Mouse (Mus musculus) layer of hippocampus, postnatal 14 days (tissue): ENCODE measurements at regions not wholly inside any gene's neighbourhood (a gene's known extent, or its start where the extent isn't known, plus 50 kb on each side); places are given as distances from the start of the nearest gene placed in this dataset.
A peak's percentile ranks its signal among the peaks of the same experiment; 100 is the strongest.

Experiments
- DNase-seq, 2 experiments: peaks; one replicate each; pipeline ENCODE4 v3.0.0; 2021 to 2022; ENCODE audit warnings: low spot score in 2 of 2, mixed read lengths in 1 of 2

GRCm38 (mm10) chr19:21913005-21913670 is 135.0 kb downstream of the Cemip2 start:
- no peak for DNase-seq

GRCm38 (mm10) chr19:21913748-21914611 is 135.8 kb downstream of the Cemip2 start:
- DNase-seq, result no peak

GRCm38 (mm10) chr19:21914658-21915057 is 136.5 kb downstream of the Cemip2 start:
- no peak for DNase-seq

GRCm38 (mm10) chr19:21918113-21918512 is 140.0 kb downstream of the Cemip2 start:
- DNase-seq, result peak in 1 of 2 experiments; percentile 14

- DNase-seq, result no peak
These were observed 140.9 kb downstream of the Cemip2 start for GRCm38 (mm10) chr19:21919074-21919473.

GRCm38 (mm10) chr19:21940114-21940513 is 162.0 kb downstream of the Cemip2 start:
- no peak for DNase-seq

GRCm38 (mm10) chr19:21941720-21942119 is 163.6 kb downstream of the Cemip2 start:
- DNase-seq, result no peak

GRCm38 (mm10) chr19:21942286-21942685 is 164.1 kb downstream of the Cemip2 start:
- DNase-seq, result no peak

GRCm38 (mm10) chr19:21943407-21943806 is 165.3 kb downstream of the Cemip2 start:
- DNase-seq, result no peak

GRCm38 (mm10) chr19:21946262-21946922 is 168.2 kb downstream of the Cemip2 start:
- no peak for DNase-seq

- no peak for DNase-seq
These were observed 169.9 kb downstream of the Cemip2 start for GRCm38 (mm10) chr19:21948030-21948429.

- DNase-seq, result no peak
These were observed 176.2 kb upstream of the Trpm3 start for GRCm38 (mm10) chr19:21962635-21963034.

GRCm38 (mm10) chr19:21989857-21990256 is 149.0 kb upstream of the Trpm3 start:
- DNase-seq, result no peak

GRCm38 (mm10) chr19:21990970-21991369 is 147.9 kb upstream of the Trpm3 start:
- no peak for DNase-seq

GRCm38 (mm10) chr19:21991413-21991812 is 147.4 kb upstream of the Trpm3 start:
- no peak for DNase-seq

- no peak for DNase-seq
These were observed 139.2 kb upstream of the Trpm3 start for GRCm38 (mm10) chr19:21999621-22000020.

GRCm38 (mm10) chr19:22008053-22008935 is 130.6 kb upstream of the Trpm3 start:
- DNase-seq, result peak in 1 of 2 experiments; percentile 49

- no peak for DNase-seq
These were observed 128.6 kb upstream of the Trpm3 start for GRCm38 (mm10) chr19:22010239-22010638.

GRCm38 (mm10) chr19:22015854-22016610 is 122.8 kb upstream of the Trpm3 start:
- DNase-seq, result peak in 1 of 2 experiments; percentile 9

- DNase-seq, result peak in 1 of 2 experiments; percentile 11
These were observed 121.4 kb upstream of the Trpm3 start for GRCm38 (mm10) chr19:22017425-22017824.
